Mouse (Mus musculus) forebrain, embryonic 12.5 days (tissue): ENCODE data around the gene Fndc7. TPM values are rescaled to one million over a fixed set of nuclear protein-coding genes. Genes with fewer than 3 reads are reported as not detected.
"Not testable (repeated sequence)": the region's sequence is repeated elsewhere in the genome, so short reads cannot be mapped to it uniquely, and the experiment has no call there.

Experiments
- ATAC-seq: fragments of 200-750 bp; cut with Nextera tagmentation; 2 replicates; pipeline ENCODE4 v1.8.0; 2017; ENCODE audit warnings: moderate TSS enrichment; ENCODE audit not compliant: low FRiP score
- H3K27ac ChIP-seq: fragments of 300-500 bp; sonication (generic); 2 replicates; pipeline ENCODE4 v1.5.1; 2016; ENCODE audit warnings: mild to moderate bottlenecking
- H3K27me3 ChIP-seq: fragments of 300-500 bp; sonication (generic); 2 replicates; pipeline ENCODE4 v1.6.1; 2016; ENCODE audit warnings: mild to moderate bottlenecking
- H3K36me3 ChIP-seq: fragments of 300-500 bp; sonication (generic); replicated peaks from 2 replicates; pipeline ENCODE4 v1.6.1; 2016; ENCODE audit warnings: mild to moderate bottlenecking
- H3K4me1 ChIP-seq: fragments of 300-500 bp; sonication (generic); 2 replicates; pipeline ENCODE4 v1.6.1; 2016
- H3K4me2 ChIP-seq: fragments of 300-500 bp; sonication (generic); 2 replicates; pipeline ENCODE4 v1.6.1; 2016; ENCODE audit warnings: mild to moderate bottlenecking, moderate library complexity
- H3K4me3 ChIP-seq: fragments of 300-500 bp; sonication (generic); replicated peaks from 2 replicates; pipeline ENCODE4 v1.5.1; 2016; ENCODE audit warnings: mild to moderate bottlenecking
- H3K9ac ChIP-seq: fragments of 300-500 bp; sonication (generic); 2 replicates; pipeline ENCODE4 v1.6.1; 2016; ENCODE audit warnings: mild to moderate bottlenecking
- H3K9me3 ChIP-seq: fragments of 300-500 bp; sonication (generic); 2 replicates; pipeline ENCODE4 v1.6.1; 2016
- WGBS: fragments of 180-500 bp; shearing (Covaris S2); methylation state at CpG from one replicate; pipeline ENCODE4 v1.1.7; 2016; 5-methylcytosine and 5-hydroxymethylcytosine counted together
- polyA plus RNA-seq: library from polyadenylated mRNA; unstranded; fragments of >200 nt; fragmentation: Nextera tagmentation; extraction: Ambion mirVana; gene quantifications from 2 replicates; pipeline ENCODE4 v1.2.1, GENCODE M21; 2016

Gene Fndc7
- polyA plus RNA-seq, 1 experiment from 2014 or later: not detected

DNA sequence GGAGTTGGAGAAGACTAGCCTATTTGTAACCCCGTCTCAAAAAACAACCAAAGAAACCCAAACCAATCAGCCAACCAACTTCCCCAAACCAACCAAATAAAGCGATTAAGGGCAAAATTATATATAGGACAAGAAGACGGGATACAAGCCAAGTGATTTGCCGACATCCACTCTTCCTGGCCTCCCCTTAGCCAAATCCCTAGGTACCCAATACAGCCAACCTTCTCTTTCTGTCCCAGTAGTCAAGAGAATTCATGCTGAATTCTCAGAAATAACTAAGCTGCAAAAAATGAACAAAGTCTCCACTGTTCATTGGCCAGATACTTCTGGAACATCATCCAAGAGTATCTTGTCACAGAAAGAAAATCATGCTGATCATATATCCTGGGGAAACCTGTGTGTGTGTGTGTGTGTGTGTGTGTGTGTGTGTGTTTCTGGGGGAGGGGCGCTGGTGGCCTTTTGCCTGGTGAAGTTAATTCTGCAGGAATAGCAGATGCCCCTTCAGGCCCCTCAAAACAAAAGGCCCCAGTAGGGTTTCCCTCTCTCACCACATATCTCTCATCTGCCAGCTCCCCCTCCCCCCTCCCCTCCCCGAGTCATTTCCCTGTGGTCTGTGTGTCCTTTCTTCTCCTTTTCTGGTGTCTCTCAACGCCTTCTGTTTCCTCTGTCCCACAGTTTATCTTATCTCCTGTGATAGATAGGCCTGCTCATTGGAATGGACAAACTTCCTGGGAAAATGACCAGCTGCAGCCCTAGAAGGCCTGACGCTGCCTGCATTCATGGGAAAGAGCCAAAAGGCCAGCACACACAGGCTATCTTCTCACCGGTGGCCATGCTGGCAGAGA is 3.9 kb downstream of the Fndc7 start:
- Histone ChIP-seq H3K4me3 (no peak overlapping the region), H3K4me1 (peaks cover 14% of the 10 kb centered on the region), H3K4me2 (no peak overlapping the region), H3K27ac (no peak overlapping the region), H3K9ac (no peak overlapping the region), H3K9me3 (no peaks in the 10 kb centered on the region), H3K27me3 (no peaks in the 10 kb centered on the region), H3K36me3 (no peaks in the 10 kb centered on the region)
- no peak for ATAC-seq
- WGBS: 55% methylated on average over 9 of the region's 9 CpGs

DNA sequence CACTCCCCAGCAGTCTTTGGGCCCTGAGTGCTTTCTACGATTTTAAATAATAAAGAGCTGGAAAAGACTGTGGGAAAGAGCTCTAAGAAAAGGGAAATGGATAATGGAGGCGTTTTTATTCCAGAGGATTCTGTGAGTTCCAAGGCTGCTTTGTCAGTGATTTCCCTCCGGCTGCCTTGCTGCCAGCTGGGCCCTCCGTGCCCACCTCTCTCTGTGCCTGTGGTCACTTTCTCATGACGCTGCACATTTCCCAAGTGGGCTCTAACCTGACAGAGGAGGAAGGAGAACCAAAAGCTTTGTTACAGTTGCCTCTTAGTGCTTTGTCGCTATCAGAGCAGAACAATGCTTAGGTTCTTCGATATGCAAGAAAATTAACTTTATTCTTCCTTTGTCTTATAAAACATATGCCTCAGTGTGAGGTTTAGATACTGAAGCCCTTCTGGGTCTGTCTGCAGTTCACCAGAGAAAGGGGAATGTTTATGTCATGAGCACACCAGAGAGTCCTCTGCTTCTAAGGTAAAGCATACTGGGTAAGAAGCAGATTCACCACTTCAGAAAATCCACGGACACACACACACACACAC is 5.0 kb downstream of the Fndc7 start:
- ATAC-seq: no peak
- H3K9me3 ChIP-seq: no peaks in the 10 kb centered on the region
- no peak overlapping the region for H3K4me3 ChIP-seq
- no peak overlapping the region for H3K27ac ChIP-seq
- H3K36me3 ChIP-seq: no peaks in the 10 kb centered on the region
- H3K4me1 ChIP-seq: peaks cover 14% of the 10 kb centered on the region
- 54% methylated on average over 8 of the region's 8 CpGs for WGBS
- no peaks in the 10 kb centered on the region for H3K27me3 ChIP-seq
- no peak overlapping the region for H3K9ac ChIP-seq
- no peak overlapping the region for H3K4me2 ChIP-seq

DNA sequence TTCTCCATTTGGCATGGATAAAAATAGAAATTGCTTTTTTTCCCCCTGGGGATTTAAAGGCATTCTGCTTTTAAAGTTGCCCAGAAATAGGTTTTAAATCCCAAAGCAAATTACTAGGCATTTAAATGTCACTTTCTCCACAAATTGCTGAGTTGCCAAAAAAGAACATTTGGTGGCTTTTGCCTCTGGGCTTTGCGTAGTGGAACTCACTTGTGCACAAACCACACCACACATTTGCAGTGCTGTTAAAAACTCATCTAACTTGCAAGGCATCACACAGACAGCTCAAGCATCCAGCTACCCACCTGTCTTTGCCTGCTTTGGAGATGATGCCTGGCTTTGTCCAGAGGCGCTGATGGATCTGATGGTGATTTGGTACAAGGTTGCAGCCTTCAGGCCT is 6.7 kb downstream of the Fndc7 start:
- Histone ChIP-seq H3K4me2 (no peak overlapping the region), H3K9me3 (no peaks in the 10 kb centered on the region), H3K4me1 (peaks cover 21% of the 10 kb centered on the region), H3K9ac (no peak overlapping the region), H3K27ac (no peak overlapping the region), H3K36me3 (no peaks in the 10 kb centered on the region), H3K27me3 (no peaks in the 10 kb centered on the region), H3K4me3 (no peak overlapping the region)
- no peak for ATAC-seq
- WGBS: 97% methylated on average over 2 of the region's 2 CpGs

DNA sequence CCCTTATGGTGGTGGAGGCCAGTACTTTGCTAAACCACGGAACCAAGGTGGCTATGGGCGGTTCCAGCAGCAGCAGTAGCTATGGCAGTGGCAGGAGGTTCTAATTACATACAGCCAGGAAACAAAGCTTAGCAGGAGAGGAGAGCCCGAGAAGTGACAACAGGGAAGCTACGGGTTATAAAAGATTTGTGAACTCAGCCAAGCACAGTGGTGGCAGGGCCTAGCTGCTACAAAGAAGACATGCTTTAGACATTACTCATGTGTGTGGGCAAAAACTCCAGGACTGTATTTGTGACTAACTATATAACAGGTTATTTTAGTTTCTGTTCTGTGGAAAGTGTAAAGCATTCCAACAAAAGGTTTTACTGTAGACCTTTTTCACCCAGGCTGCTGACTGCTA is 7.9 kb downstream of the Fndc7 start:
- not testable (repeated sequence) for H3K4me3 ChIP-seq, H3K4me2 ChIP-seq, H3K9ac ChIP-seq, H3K36me3 ChIP-seq, H3K27ac ChIP-seq, ATAC-seq, H3K27me3 ChIP-seq, H3K9me3 ChIP-seq
- peaks cover 15% of the 10 kb centered on the region for H3K4me1 ChIP-seq
- 25% methylated on average over 4 of the region's 4 CpGs for WGBS

DNA sequence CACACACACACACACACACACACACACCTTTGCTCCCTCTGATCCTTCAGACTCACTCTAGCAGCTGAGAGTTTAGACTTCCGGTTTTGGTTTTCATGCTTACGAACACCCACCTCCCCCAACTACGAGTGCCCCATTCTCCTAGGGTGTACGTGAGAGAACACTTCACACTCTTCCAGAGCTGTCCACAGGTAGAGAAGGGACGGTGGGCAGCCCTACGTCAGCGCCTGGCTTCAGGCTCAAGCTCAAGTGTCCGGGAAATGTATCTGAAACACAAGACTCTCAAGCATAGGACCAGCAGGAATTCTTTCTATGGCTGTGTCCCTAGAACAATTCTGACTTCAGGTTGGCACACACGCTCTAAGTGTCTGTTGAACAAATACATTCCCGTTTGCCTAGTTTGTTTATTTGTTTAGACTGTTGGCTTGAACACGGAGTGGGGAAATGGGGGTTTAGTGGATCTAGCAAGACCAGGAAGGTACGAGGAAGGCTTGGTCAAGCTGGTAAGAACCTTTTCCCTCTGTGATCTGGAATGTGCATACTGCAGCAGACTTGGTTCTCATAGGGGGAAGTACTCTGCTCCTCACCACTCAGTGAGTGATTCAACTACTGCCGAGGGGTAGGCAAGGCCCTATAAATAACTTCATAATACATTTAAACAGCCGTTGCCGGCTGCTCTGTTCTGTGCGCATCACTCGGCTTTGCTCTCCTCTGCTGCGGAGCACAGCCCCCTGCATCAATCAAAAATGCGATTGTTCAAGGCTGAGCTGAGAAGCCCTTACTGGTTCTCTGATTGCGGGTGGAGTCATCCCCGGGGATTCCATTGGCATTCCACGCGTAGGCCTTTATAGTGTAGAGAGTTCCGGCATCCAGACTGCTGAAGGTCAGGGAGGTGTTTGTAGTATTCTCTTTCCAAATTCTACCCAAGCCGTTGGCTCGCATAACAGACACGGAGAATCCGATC is 9.0 kb downstream of the Fndc7 start:
- Histone ChIP-seq H3K4me1 (peaks cover 9% of the 10 kb centered on the region), H3K9me3 (no peaks in the 10 kb centered on the region), H3K27me3 (no peaks in the 10 kb centered on the region), H3K4me2 (no peak overlapping the region), H3K27ac (no peak overlapping the region), H3K36me3 (no peaks in the 10 kb centered on the region), H3K4me3 (no peak overlapping the region), H3K9ac (no peak overlapping the region)
- WGBS: 82% methylated on average over 28 of the region's 28 CpGs
- ATAC-seq: no peak

DNA sequence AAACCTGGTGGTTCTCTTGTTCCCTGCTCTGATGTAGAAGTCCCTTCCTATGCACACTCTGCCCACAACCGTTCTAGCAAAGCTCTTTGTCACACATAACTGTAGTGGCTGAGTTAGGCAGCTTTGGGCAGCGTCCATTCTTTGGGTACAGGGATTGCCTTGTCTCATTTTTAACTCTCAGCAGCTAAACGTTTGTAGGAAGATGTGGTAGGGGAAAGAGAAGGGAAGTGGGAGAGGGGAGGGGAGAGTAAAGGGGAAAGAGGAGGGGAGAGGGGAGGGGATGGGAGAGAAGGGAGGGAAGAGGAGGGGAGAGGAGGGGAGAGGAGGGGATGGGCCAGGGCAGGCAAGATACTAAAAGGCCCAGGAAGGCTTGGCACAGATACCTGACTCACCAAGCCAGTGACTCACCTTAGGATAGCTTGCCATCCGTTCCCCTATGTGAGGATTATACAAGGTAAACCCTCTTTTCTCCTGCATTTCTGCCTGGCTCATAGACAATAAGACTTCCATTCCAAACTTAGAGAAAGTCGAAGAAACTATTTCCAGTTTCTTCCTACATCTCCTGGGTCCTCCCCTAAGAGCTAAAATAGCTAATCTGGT is 9.9 kb downstream of the Fndc7 start:
- H3K4me2 ChIP-seq: no peak overlapping the region
- no peak overlapping the region for H3K4me3 ChIP-seq
- H3K27ac ChIP-seq: no peak overlapping the region
- H3K4me1 ChIP-seq: peaks cover 7% of the 10 kb centered on the region
- ATAC-seq: no peak
- 65% methylated on average over 5 of the region's 5 CpGs for WGBS
- H3K36me3 ChIP-seq: no peaks in the 10 kb centered on the region
- H3K9ac ChIP-seq: no peak overlapping the region
- no peaks in the 10 kb centered on the region for H3K9me3 ChIP-seq
- no peaks in the 10 kb centered on the region for H3K27me3 ChIP-seq

DNA sequence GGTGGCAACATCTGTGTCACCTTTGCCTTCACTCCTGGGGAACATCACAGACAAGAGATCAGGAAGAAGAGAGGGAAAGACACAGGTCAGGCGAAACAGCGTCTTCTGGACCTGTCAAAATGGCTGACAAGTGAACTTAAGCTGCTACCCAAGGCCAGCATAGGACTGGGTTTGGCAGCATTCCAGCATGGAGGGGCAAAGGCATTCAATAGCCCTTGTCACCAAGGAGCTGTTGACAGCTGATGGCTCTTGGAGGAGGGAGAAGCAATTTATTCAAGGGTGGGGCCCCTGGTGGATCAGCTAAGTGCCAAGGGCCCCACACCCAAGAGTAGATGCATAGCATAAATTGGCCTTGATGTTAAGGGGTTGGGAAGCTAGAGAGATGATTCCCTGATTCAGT is 10.7 kb downstream of the Fndc7 start:
- H3K4me2 ChIP-seq: no peak overlapping the region
- H3K9ac ChIP-seq: no peak overlapping the region
- WGBS: 72% methylated on average over 2 of the region's 2 CpGs
- H3K4me1 ChIP-seq: peaks cover 7% of the 10 kb centered on the region; the same call in 1 of the 2 replicates
- no peaks in the 10 kb centered on the region for H3K36me3 ChIP-seq
- no peak overlapping the region for H3K27ac ChIP-seq
- H3K27me3 ChIP-seq: no peaks in the 10 kb centered on the region
- H3K9me3 ChIP-seq: no peaks in the 10 kb centered on the region
- no peak for ATAC-seq
- no peak overlapping the region for H3K4me3 ChIP-seq

DNA sequence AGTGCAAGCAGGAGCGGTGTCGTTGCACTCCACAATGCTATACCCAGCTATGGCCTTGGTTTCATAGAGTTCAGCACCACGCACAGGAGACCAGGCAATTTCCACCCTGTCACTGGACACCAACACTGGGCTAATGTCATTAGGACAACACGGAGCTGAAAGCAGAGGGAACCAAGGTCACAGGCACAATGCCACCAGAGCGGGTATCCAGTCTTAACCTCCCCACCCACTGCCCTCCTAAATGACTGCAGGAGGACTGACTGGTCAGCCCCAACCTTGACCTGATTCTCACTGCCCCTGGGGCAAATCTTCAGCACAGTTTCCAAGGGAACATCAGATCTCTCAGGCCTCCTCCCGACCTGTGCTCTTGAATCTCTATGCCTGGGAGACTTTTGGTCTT is 19.2 kb downstream of the Fndc7 start:
- no peak for ATAC-seq
- 80% methylated on average over 6 of the region's 6 CpGs for WGBS
- no peaks in the 10 kb centered on the region for H3K27me3 ChIP-seq

DNA sequence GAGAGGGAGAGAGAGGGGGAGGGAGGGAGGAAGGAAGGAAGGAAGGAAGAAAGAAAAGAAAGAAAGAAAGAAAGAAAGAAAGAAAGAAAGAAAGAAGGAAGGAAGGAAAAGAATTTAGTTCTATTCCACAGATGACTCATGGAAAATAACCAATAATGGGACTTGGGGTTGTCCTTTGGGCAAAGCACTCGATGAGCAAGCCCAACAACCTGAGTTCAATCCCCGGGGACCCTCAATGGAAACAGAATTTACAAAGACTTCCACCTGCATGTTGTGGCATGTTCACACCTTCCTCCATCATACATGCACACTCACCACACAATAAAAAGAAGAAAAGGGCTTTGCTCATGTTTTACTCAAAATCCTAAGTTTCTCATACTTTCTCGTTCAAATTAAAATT is 22.4 kb downstream of the Fndc7 start:
- no peaks in the 10 kb centered on the region for H3K4me1 ChIP-seq
- 78% methylated on average over 3 of the region's 3 CpGs for WGBS
- no peaks in the 10 kb centered on the region for H3K36me3 ChIP-seq
- H3K27me3 ChIP-seq: no peaks in the 10 kb centered on the region
- H3K27ac ChIP-seq: no peak overlapping the region
- no peak overlapping the region for H3K9ac ChIP-seq
- no peak overlapping the region for H3K4me3 ChIP-seq
- H3K4me2 ChIP-seq: no peak overlapping the region
- ATAC-seq: no peak
- peaks cover 5% of the 10 kb centered on the region; the same call in 1 of the 2 replicates for H3K9me3 ChIP-seq

More for the DNA sequence above, 19.2 kb downstream of the Fndc7 start:
- Histone ChIP-seq H3K27ac (no peak overlapping the region), H3K9me3 (peaks cover 5% of the 10 kb centered on the region; the same call in 1 of the 2 replicates), H3K4me3 (no peak overlapping the region), H3K4me1 (no peaks in the 10 kb centered on the region; the same call in 1 of the 2 replicates), H3K9ac (no peak overlapping the region), H3K4me2 (no peak overlapping the region), H3K36me3 (no peaks in the 10 kb centered on the region)

DNA sequence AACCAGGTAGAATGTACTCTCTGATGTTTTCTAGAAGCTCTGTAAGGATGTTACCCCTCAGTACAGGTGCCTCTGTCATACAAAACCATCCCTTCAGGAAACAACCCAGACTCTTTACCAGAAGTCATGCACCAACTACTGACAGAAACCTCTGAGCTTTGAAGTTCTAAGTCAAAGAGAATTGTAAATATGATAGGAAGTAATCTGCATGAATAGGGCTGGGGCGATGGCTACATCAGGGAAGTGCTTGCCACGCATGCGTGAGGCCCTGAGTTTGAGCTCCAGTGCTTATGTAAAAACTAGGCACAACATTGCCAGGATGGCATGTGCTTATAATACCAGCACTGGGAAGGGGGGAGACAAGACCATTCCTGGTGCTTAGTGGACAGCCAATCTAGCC is 24.1 kb downstream of the Fndc7 start:
- no peak overlapping the region for H3K4me3 ChIP-seq
- no peak overlapping the region for H3K4me2 ChIP-seq
- H3K36me3 ChIP-seq: no peaks in the 10 kb centered on the region
- no peaks in the 10 kb centered on the region for H3K4me1 ChIP-seq
- no peak overlapping the region for H3K27ac ChIP-seq
- H3K9me3 ChIP-seq: peaks cover 5% of the 10 kb centered on the region; the same call in 1 of the 2 replicates
- no peak overlapping the region for H3K9ac ChIP-seq
- H3K27me3 ChIP-seq: no peaks in the 10 kb centered on the region
- WGBS: 88% methylated on average over 3 of the region's 3 CpGs
- no peak for ATAC-seq

DNA sequence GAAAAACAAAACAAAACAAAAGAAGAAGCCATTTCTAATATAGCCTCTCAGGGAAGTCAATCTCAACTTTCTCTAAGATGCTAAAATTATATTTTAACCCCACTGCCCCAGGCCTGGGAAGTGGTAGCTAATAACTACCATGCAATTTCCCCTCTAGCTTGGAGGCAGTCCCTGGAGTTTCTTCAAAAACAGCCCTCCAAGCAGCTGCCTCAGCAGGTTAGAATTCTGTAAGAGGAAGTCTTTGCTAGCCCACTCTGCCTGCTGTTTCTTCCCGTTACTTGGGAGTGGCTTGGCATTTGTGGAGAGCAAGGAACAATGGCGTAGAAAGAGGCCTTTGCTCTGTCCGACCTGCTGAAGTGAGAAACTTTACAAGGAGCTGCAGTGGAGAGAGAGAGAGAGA is 24.7 kb downstream of the Fndc7 start:
- H3K4me1 ChIP-seq: no peaks in the 10 kb centered on the region
- peaks cover 5% of the 10 kb centered on the region; the same call in 1 of the 2 replicates for H3K9me3 ChIP-seq
- H3K27ac ChIP-seq: no peak overlapping the region
- WGBS: 41% methylated on average over 3 of the region's 3 CpGs
- H3K36me3 ChIP-seq: no peaks in the 10 kb centered on the region
- H3K4me2 ChIP-seq: no peak overlapping the region
- no peak overlapping the region for H3K9ac ChIP-seq
- no peak overlapping the region for H3K4me3 ChIP-seq
- no peaks in the 10 kb centered on the region for H3K27me3 ChIP-seq
- no peak for ATAC-seq

DNA sequence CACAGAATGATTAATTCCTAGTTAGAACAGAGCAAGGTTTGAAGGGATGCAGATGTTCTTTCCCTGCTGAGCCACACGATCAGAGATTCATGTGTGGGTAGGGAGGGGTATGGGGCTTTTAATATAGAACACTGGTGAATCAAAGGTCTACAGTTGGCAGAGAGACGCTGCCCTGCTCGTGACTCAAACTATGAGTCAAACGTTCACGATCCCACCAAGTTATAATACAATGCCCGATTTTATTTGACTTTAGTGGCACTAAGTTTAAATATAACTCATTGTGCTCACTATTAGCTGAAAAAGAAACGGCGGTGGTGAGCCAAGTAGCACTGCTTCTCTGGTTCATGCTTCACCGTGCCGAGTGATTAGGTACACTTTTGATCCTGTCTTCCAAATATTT is 26.7 kb downstream of the Fndc7 start:
- no peak overlapping the region for H3K4me3 ChIP-seq

More for the DNA sequence above, 26.7 kb downstream of the Fndc7 start:
- peaks cover 5% of the 10 kb centered on the region; the same call in 1 of the 2 replicates for H3K9me3 ChIP-seq
- peaks cover 11% of the 10 kb centered on the region for H3K4me1 ChIP-seq
- H3K27ac ChIP-seq: no peak overlapping the region
- no peak overlapping the region for H3K9ac ChIP-seq
- 89% methylated on average over 10 of the region's 10 CpGs for WGBS
- H3K36me3 ChIP-seq: no peaks in the 10 kb centered on the region
- no peak for ATAC-seq
- no peaks in the 10 kb centered on the region for H3K27me3 ChIP-seq
- H3K4me2 ChIP-seq: no peak overlapping the region
